Comparison of ENCODE assay signal across 8 mouse cellular contexts in genomic region chr9:73982597-73983344, GRCm38 (mm10). TPM values are rescaled to one million over a fixed set of nuclear protein-coding genes. Genes with fewer than 3 reads are reported as not detected.
DNase-seq lines count a peak whose midpoint lies in the region.

No protein-coding gene starts in this region.

- H3K9me3 ChIP-seq in embryonic facial prominence, embryonic 10.5 days, result no peaks in the 10 kb centered on the region

- no peak overlapping the region for H3K27ac ChIP-seq in embryonic facial prominence, embryonic 10.5 days (replicated peaks)

- no peaks in the 10 kb centered on the region for H3K4me1 ChIP-seq in embryonic facial prominence, embryonic 10.5 days

- H3K4me3 ChIP-seq in embryonic facial prominence, embryonic 10.5 days, result no peak overlapping the region

- 18% methylated on average over 6 of the region's 6 CpGs for WGBS in embryonic facial prominence, embryonic 10.5 days

- H3K36me3 ChIP-seq in embryonic facial prominence, embryonic 10.5 days (replicated peaks), result no peaks in the 10 kb centered on the region

- no peaks in the 10 kb centered on the region for H3K27me3 ChIP-seq in embryonic facial prominence, embryonic 10.5 days (replicated peaks; ENCODE audit: low read depth, poor library complexity, severe bottlenecking)

- DNase-seq in gastrocnemius, adult 18-20 months (ENCODE audit: low spot score), result peak; percentile 29
- DNase-seq in gastrocnemius, adult 8-10 months (ENCODE audit: low spot score in 2 of 2), result no peak
- peak; percentile 87 for DNase-seq in adrenal gland, postnatal 10 days
- DNase-seq in embryonic facial prominence, embryonic 10.5 days (ENCODE audit: low spot score), result peak; percentile 67
- DNase-seq in heart, postnatal 4 days, result peak; percentile 85
- DNase-seq in left cerebral cortex, adult 11 months (ENCODE audit: low spot score), result peak; percentile 57
- peak; percentile 79 for DNase-seq in mesoderm, embryonic 11.5 days (ENCODE audit: low read depth, low spot score)
- peak; percentile 84 for DNase-seq in testis, postnatal 10 days (ENCODE audit: low spot score)

RNA-seq across cellular contexts. Expression of gene Unc13c, which starts 14.0 kb away (rescaled TPM):
- total RNA-seq in gastrocnemius, adult 18-20 months (2021), result under 1 TPM; 0.16 to 0.17 TPM
- under 1 TPM; 0.05 to 0.22 (median 0.19) TPM for total RNA-seq in gastrocnemius, adult 8-10 months (2022)
- under 1 TPM; 0.48 to 0.67 TPM for total RNA-seq in adrenal gland, postnatal 10 days (2021)
- polyA plus RNA-seq in embryonic facial prominence, embryonic 10.5 days (2016; fragmentation: Nextera tagmentation; extraction: Ambion mirVana), result 0.17 and 0.25 TPM in 2 replicates
- total RNA-seq in heart, postnatal 4 days (2021), result 1 to 10 TPM; 3.4 to 3.6 TPM

Comparison
In these comparisons a context has a peak if more than half of its experiments do, and no peak if none do; other contexts are left out.
1. DNase-seq: peak in gastrocnemius, adult 18-20 months (single experiment), adrenal gland, postnatal 10 days (single experiment), embryonic facial prominence, embryonic 10.5 days (single experiment), heart, postnatal 4 days (single experiment), left cerebral cortex, adult 11 months (single experiment), mesoderm, embryonic 11.5 days (single experiment) and testis, postnatal 10 days (single experiment); none in gastrocnemius, adult 8-10 months (0 of 2).